Mouse (Mus musculus) bone marrow, adult 2 months (tissue): ENCODE data around the gene Rhbg.

Source experiments
- CTCF ChIP-seq: fragments of 200-500 bp; IDR thresholded peaks from 2 replicates; pipeline ENCODE4 v1.5.1; 2011; ENCODE audit warnings: low read length, control low read depth; ENCODE audit not compliant: control insufficient read depth, insufficient read depth
- POLR2A ChIP-seq: fragments of 200-500 bp; IDR thresholded peaks from 2 replicates; pipeline ENCODE4 v1.6.1; 2011; ENCODE audit warnings: low read depth, mild to moderate bottlenecking, control low read depth, low read length, borderline replicate concordance; ENCODE audit not compliant: control insufficient read depth

GRCm38 (mm10) chr3:88198505-88199020 lies 55.9 kb downstream of the Rhbg start:
- no peak for TF ChIP-seq POLR2A
- TF ChIP-seq CTCF = no peak
